Mouse (Mus musculus) kidney, embryonic 15.5 days (tissue): ENCODE data around the gene Gm49384. TPM values are rescaled to one million over a fixed set of nuclear protein-coding genes. Genes with fewer than 3 reads are reported as not detected.
"Not testable (repeated sequence)": the region's sequence is repeated elsewhere in the genome, so short reads cannot be mapped to it uniquely, and the experiment has no call there.

Experiments used
- ATAC-seq: fragments of 200-750 bp; cut with Nextera tagmentation; replicated peaks from 2 replicates; pipeline ENCODE4 v1.8.0; 2017; ENCODE audit warnings: moderate TSS enrichment; ENCODE audit not compliant: low FRiP score
- H3K27ac ChIP-seq: fragments of 300-500 bp; sonication (generic); 2 replicates; pipeline ENCODE4 v1.5.1; 2015; ENCODE audit warnings: mild to moderate bottlenecking, inconsistent platforms
- H3K27me3 ChIP-seq: fragments of 300-500 bp; sonication (generic); 2 replicates; pipeline ENCODE4 v1.6.1; 2015; ENCODE audit warnings: inconsistent platforms
- H3K36me3 ChIP-seq: fragments of 300-500 bp; sonication (generic); 2 replicates; pipeline ENCODE4 v1.6.1; 2015; ENCODE audit warnings: inconsistent platforms
- H3K4me1 ChIP-seq: fragments of 300-500 bp; sonication (generic); 2 replicates; pipeline ENCODE4 v1.6.1; 2015; ENCODE audit warnings: inconsistent platforms
- H3K4me2 ChIP-seq: fragments of 300-500 bp; sonication (generic); 2 replicates; pipeline ENCODE4 v1.6.1; 2015; ENCODE audit warnings: moderate library complexity, mild to moderate bottlenecking, inconsistent platforms
- H3K4me3 ChIP-seq: fragments of 300-500 bp; sonication (generic); replicated peaks from 2 replicates; pipeline ENCODE4 v1.5.1; 2015; ENCODE audit warnings: mild to moderate bottlenecking, inconsistent platforms
- H3K9ac ChIP-seq: fragments of 300-500 bp; sonication (generic); 2 replicates; pipeline ENCODE4 v1.6.1; 2015; ENCODE audit warnings: mild to moderate bottlenecking, inconsistent platforms
- H3K9me3 ChIP-seq: fragments of 300-500 bp; sonication (generic); replicated peaks from 2 replicates; pipeline ENCODE4 v1.6.1; 2016; ENCODE audit warnings: inconsistent platforms
- WGBS: fragments of 180-500 bp; shearing (Covaris S2); methylation state at CpG from one replicate; pipeline ENCODE4 v1.1.7; 2015; ENCODE audit warnings: mixed read lengths; 5-methylcytosine and 5-hydroxymethylcytosine counted together
- polyA plus RNA-seq: library from polyadenylated mRNA; unstranded; fragments of >200 nt; fragmentation: Nextera tagmentation; extraction: Ambion mirVana; gene quantifications from 2 replicates; pipeline ENCODE4 v1.2.1, GENCODE M21; 2015

Gm49384 gene
- polyA plus RNA-seq, 1 experiment from 2014 or later = 27.4 TPM

- H3K36me3 ChIP-seq = peaks cover 21% of the 10 kb centered on the region
- not testable (repeated sequence) for H3K4me1 ChIP-seq, H3K27ac ChIP-seq, H3K9ac ChIP-seq, ATAC-seq, H3K27me3 ChIP-seq, H3K4me3 ChIP-seq, H3K9me3 ChIP-seq, H3K4me2 ChIP-seq
- 77% methylated on average over 2 of the region's 2 CpGs for WGBS
These were observed 43.4 kb downstream of the Gm49384 start for GRCm38 (mm10) chr12:69160677-69161076.

- peaks cover 23% of the 10 kb centered on the region for H3K36me3 ChIP-seq
- peak overlapping the region; percentile 71; the same call in 1 of the 2 replicates for H3K27ac ChIP-seq
- 6% methylated on average over 9 of the region's 9 CpGs for WGBS
- peak overlapping the region; percentile 44 for H3K4me2 ChIP-seq
- H3K4me3 ChIP-seq = peak overlapping the region; percentile 75
- H3K4me1 ChIP-seq = peaks cover 10% of the 10 kb centered on the region; the same call in 1 of the 2 replicates
- no peak overlapping the region for H3K9ac ChIP-seq
- H3K27me3 ChIP-seq = no peaks in the 10 kb centered on the region
- no peaks in the 10 kb centered on the region for H3K9me3 ChIP-seq
- ATAC-seq = no peak
These were observed 44.5 kb downstream of the Gm49384 start for GRCm38 (mm10) chr12:69159578-69159940.

- peak; percentile 99 for ATAC-seq
- not testable (repeated sequence) for H3K4me1 ChIP-seq, H3K9me3 ChIP-seq, H3K27me3 ChIP-seq
- peak within 1 kb of the TSS; percentile 90 for H3K9ac ChIP-seq
- H3K27ac ChIP-seq = peak within 1 kb of the TSS; percentile 96
- WGBS = under 1% methylated on average over 57 of the region's 68 CpGs
- H3K4me2 ChIP-seq = peak within 1 kb of the TSS; percentile 64
- H3K36me3 ChIP-seq = peaks cover 23% of the 10 kb centered on the region
- peak within 1 kb of the TSS; percentile 75 for H3K4me3 ChIP-seq
These were observed 45.1 kb downstream of the Gm49384 start, which contains the start of gene Rps29 for GRCm38 (mm10) chr12:69158765-69159577. TSS of gene Rps29 (minus strand) at chr12:69159186.

GRCm38 (mm10) chr12:69158366-69158764, 45.7 kb downstream of the Gm49384 start:
- peak overlapping the region; percentile 96 for H3K27ac ChIP-seq
- H3K4me2 ChIP-seq = peak overlapping the region; percentile 64
- ATAC-seq = no peak
- no peaks in the 10 kb centered on the region for H3K27me3 ChIP-seq
- H3K9ac ChIP-seq = peak overlapping the region; percentile 90
- no peaks in the 10 kb centered on the region for H3K9me3 ChIP-seq
- WGBS = under 1% methylated on average over 19 of the region's 19 CpGs
- peak overlapping the region; percentile 75 for H3K4me3 ChIP-seq
- peaks cover 10% of the 10 kb centered on the region; the same call in 1 of the 2 replicates for H3K4me1 ChIP-seq
- H3K36me3 ChIP-seq = peaks cover 23% of the 10 kb centered on the region

GRCm38 (mm10) chr12:69157107-69157506, 47.0 kb downstream of the Gm49384 start:
- Histone ChIP-seq H3K4me2 (0 out of 2 replicates have a peak overlapping the region, but pooled peaks have one; percentile 64), H3K4me1 (peaks cover 10% of the 10 kb centered on the region; the same call in 1 of the 2 replicates), H3K27ac (peak overlapping the region; percentile 33; the same call in 1 of the 2 replicates), H3K9ac (no peak overlapping the region), H3K9me3 (no peaks in the 10 kb centered on the region), H3K27me3 (no peaks in the 10 kb centered on the region), H3K36me3 (peaks cover 23% of the 10 kb centered on the region), H3K4me3 (no peak overlapping the region)
- no peak for ATAC-seq
- WGBS = 95% methylated on average over 2 of the region's 2 CpGs

GRCm38 (mm10) chr12:69156436-69156835, 47.6 kb downstream of the Gm49384 start:
- H3K4me2 ChIP-seq = no peak overlapping the region
- H3K27me3 ChIP-seq = no peaks in the 10 kb centered on the region
- ATAC-seq = no peak
- no peak overlapping the region for H3K4me3 ChIP-seq
- H3K4me1 ChIP-seq = peaks cover 10% of the 10 kb centered on the region; the same call in 1 of the 2 replicates
- H3K9ac ChIP-seq = no peak overlapping the region
- WGBS = 86% methylated on average over 4 of the region's 4 CpGs
- no peak overlapping the region for H3K27ac ChIP-seq
- H3K36me3 ChIP-seq = peaks cover 23% of the 10 kb centered on the region
- no peaks in the 10 kb centered on the region for H3K9me3 ChIP-seq

DNA sequence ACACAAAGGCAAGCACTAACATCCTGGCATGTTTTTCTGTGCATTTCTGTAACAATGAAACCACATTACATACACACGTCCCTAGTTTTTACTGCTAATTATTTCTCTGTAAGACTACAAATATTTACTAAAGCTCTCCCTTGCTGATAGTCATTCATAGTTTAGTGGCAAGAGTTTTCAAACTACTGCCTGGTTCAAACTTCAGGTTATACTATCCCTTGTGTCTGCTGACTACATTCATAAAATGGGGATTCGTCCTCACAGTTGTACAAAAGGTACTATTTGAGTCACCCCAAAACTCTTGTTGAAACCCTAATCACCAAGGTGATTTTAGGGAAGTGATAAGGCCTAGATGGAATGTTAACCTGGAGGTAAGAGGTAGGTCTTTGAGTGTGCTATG, 48.1 kb downstream of the Gm49384 start:
- WGBS = 83% methylated on average over 2 of the region's 2 CpGs
- Histone ChIP-seq H3K9me3 (no peaks in the 10 kb centered on the region), H3K36me3 (peaks cover 23% of the 10 kb centered on the region), H3K4me2 (no peak overlapping the region), H3K4me1 (peaks cover 10% of the 10 kb centered on the region; the same call in 1 of the 2 replicates), H3K9ac (no peak overlapping the region), H3K27me3 (no peaks in the 10 kb centered on the region), H3K4me3 (no peak overlapping the region), H3K27ac (no peak overlapping the region)
- ATAC-seq = no peak

DNA sequence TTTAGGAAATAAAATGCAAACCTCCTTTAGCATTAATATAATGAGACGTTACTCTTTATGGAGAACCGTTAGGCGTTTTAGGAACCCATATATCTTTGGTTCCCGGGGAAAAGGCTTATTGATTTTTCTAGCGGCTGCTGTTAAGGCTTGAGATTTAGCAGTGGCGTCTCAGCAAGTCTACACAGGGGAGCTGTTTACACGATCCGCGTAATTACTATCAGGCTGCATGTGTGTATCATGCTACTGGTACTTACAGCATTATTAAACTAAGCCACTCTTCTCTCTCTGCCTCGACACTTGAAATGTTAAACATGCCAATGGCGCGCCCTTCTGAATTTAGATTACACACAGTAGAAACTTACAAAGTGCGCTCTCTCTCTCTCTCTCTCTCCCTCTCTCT, 54.0 kb downstream of the Gm49384 start:
- no peak overlapping the region for H3K4me3 ChIP-seq
- H3K4me1 ChIP-seq = no peaks in the 10 kb centered on the region
- WGBS = 84% methylated on average over 13 of the region's 13 CpGs
- no peak for ATAC-seq
- no peaks in the 10 kb centered on the region for H3K27me3 ChIP-seq
- no peak overlapping the region for H3K9ac ChIP-seq
- H3K27ac ChIP-seq = no peak overlapping the region
- no peaks in the 10 kb centered on the region for H3K36me3 ChIP-seq
- no peak overlapping the region for H3K4me2 ChIP-seq
- H3K9me3 ChIP-seq = no peaks in the 10 kb centered on the region

GRCm38 (mm10) chr12:69147166-69147735, 56.8 kb downstream of the Gm49384 start:
- H3K36me3 ChIP-seq = no peaks in the 10 kb centered on the region
- no peak for ATAC-seq
- no peak overlapping the region for H3K4me3 ChIP-seq
- no peaks in the 10 kb centered on the region for H3K27me3 ChIP-seq
- no peak overlapping the region for H3K9ac ChIP-seq
- WGBS = 94% methylated on average over 5 of the region's 5 CpGs
- no peak overlapping the region for H3K4me2 ChIP-seq
- no peaks in the 10 kb centered on the region for H3K9me3 ChIP-seq
- no peak overlapping the region for H3K27ac ChIP-seq
- no peaks in the 10 kb centered on the region for H3K4me1 ChIP-seq

DNA sequence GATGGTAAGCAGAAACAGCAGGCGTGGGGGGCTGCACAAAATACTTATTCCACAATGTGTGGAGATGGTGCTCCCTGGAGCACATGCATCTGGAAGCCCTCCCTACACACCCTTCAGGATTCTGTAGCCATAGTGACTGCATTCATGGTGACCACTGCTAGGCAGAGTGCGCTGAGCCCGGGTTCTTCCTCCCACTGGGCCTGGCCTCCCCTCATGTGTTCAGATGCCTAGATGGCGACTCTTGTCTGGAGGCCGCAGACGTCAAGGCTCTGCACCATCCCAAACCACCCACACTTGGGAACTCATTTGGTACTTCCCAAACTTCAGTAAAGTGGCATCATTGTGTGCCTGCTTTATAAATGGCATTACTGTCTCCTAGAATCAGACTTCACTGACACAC, 60.6 kb downstream of the Gm49384 start:
- ATAC-seq = no peak
- Histone ChIP-seq H3K9me3 (no peaks in the 10 kb centered on the region), H3K4me3 (no peak overlapping the region), H3K27me3 (no peaks in the 10 kb centered on the region), H3K4me1 (no peaks in the 10 kb centered on the region), H3K36me3 (no peaks in the 10 kb centered on the region), H3K27ac (no peak overlapping the region), H3K9ac (no peak overlapping the region), H3K4me2 (no peak overlapping the region)
- WGBS = 83% methylated on average over 6 of the region's 6 CpGs

DNA sequence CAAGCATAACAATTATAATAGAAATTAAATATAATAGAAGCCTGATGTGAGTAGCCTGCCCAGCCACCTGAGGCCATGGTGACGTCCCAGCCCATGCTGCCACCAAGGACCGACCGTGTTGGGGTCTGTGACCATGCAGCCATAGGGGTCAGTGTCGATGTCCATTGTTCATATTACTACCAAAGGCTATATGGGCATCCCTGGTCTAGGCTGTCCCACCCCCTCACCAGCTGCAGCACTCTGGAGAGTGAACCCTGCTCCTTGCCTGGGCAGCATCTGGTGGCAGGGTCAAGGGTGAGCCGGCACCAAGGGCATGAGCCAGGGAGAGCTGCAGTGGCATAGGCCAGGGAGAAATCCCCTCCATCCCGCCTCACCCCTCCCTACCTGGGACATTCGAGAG, 64.2 kb downstream of the Gm49384 start:
- 89% methylated on average over 7 of the region's 7 CpGs for WGBS
- no peaks in the 10 kb centered on the region for H3K27me3 ChIP-seq
- no peak overlapping the region for H3K4me2 ChIP-seq
- H3K9ac ChIP-seq = no peak overlapping the region
- no peak for ATAC-seq
- H3K4me1 ChIP-seq = no peaks in the 10 kb centered on the region
- no peak overlapping the region for H3K27ac ChIP-seq
- no peak overlapping the region for H3K4me3 ChIP-seq
- no peaks in the 10 kb centered on the region for H3K36me3 ChIP-seq
- no peaks in the 10 kb centered on the region for H3K9me3 ChIP-seq
